Mouse (Mus musculus): Measurements from ENCODE around the gene Sec61b.
A peak's percentile ranks its signal among the peaks of the same experiment; 100 is the strongest.

DNA sequence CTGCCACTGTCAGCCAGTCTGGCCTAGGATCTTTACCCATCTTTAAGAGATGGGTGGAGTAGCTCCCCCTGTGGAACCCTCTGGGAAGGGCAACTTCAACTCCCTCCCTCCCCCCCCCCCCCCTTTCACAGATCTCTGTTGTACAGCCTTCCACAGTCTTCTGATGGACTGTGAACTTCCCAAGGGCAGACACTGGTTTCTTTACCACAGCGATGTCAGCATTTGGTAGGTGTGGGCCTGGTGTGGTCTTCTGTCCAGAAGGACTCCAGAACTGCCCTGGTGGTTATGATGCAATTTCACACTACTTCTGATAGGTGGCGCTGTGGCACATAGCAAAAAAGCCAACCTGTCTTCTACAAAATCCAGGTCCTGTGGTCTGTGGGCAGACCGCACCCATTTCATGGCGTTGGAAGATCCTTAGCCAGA lies 28.1 kb downstream of the Sec61b start:
- TF ChIP-seq CTCF (IDR thresholded peaks at IDR 0.05; ENCODE audit: low read depth) (peak; percentile 82), EP300 (optimal IDR thresholded peaks at IDR 0.05) (no peak)
